Mouse (Mus musculus): Measurements from ENCODE around the gene Frmd5. TPM values are rescaled to one million over a fixed set of nuclear protein-coding genes. Genes with fewer than 3 reads are reported as not detected.

Frmd5 gene
- polyA plus RNA-seq, 1 experiment: 0.45 TPM

- Histone ChIP-seq H3K27ac (ENCODE audit: insufficient read depth, low read depth, low read length) (no peak overlapping the region), H3K4me3 (ENCODE audit: insufficient read depth, low read depth, low read length) (no peak overlapping the region)
- 74% methylated on average over 8 of the region's 8 CpGs for WGBS
Observed at GRCm38 (mm10) chr2:121600736-121601135, 206.2 kb downstream of the Frmd5 start.

GRCm38 (mm10) chr2:121598249-121598648, 208.6 kb downstream of the Frmd5 start:
- Histone ChIP-seq H3K4me3 (ENCODE audit: insufficient read depth, low read depth, low read length) (no peak overlapping the region), H3K4me1 (ENCODE audit: control insufficient read depth, insufficient read depth, low read length) (no peaks in the 10 kb centered on the region), H3K36me3 (ENCODE audit: control insufficient read depth, insufficient read depth, low read length) (no peaks in the 10 kb centered on the region), H3K27ac (ENCODE audit: insufficient read depth, low read depth, low read length) (no peak overlapping the region), H3K27me3 (replicated peaks; ENCODE audit: control insufficient read depth, insufficient read depth, low read length) (no peaks in the 10 kb centered on the region)
- no peak for TF ChIP-seq POLR2A (IDR thresholded peaks at IDR 0.05; ENCODE audit: low read depth, low read length)
- no peak for TF ChIP-seq CTCF (conservative IDR thresholded peaks at IDR 0.05; ENCODE audit: insufficient read depth, insufficient read length, low read depth, low read length)
- DNase-seq: no peak
- WGBS: 64% methylated on average over 7 of the region's 7 CpGs

More at GRCm38 (mm10) chr2:121600736-121601135, 206.2 kb downstream of the Frmd5 start:
- Histone ChIP-seq H3K36me3 (ENCODE audit: control insufficient read depth, insufficient read depth, low read length) (no peaks in the 10 kb centered on the region), H3K4me1 (ENCODE audit: control insufficient read depth, insufficient read depth, low read length) (no peaks in the 10 kb centered on the region), H3K27me3 (replicated peaks; ENCODE audit: control insufficient read depth, insufficient read depth, low read length) (no peaks in the 10 kb centered on the region)
- no peak for DNase-seq
- TF ChIP-seq POLR2A (IDR thresholded peaks at IDR 0.05; ENCODE audit: low read depth, low read length) (no peak), CTCF (conservative IDR thresholded peaks at IDR 0.05; ENCODE audit: insufficient read depth, insufficient read length, low read depth, low read length) (no peak)

DNA sequence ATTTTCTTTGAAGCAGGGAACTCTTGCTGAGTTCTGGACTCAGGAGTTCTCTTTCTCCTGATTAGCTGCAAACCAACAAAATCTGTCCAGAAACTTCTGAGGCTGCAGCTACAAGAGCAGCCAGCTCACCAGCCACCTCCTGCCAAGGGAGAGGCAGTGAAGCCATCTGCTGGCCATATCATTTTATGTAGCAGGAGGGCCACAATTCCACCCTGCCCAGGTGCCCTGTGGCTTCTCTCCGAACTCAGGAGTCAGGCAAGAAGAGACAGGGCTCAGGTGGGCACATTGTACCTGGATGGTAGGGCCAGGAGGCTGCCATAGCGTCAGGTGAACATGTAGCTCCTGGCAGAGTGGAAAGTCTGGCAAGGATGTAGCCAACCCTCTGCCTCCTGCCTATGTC, 210.3 kb downstream of the Frmd5 start:
- Histone ChIP-seq H3K4me1 (ENCODE audit: control insufficient read depth, insufficient read depth, low read length) (no peaks in the 10 kb centered on the region), H3K4me3 (ENCODE audit: insufficient read depth, low read depth, low read length) (no peak overlapping the region), H3K27me3 (replicated peaks; ENCODE audit: control insufficient read depth, insufficient read depth, low read length) (no peaks in the 10 kb centered on the region), H3K36me3 (ENCODE audit: control insufficient read depth, insufficient read depth, low read length) (no peaks in the 10 kb centered on the region), H3K27ac (ENCODE audit: insufficient read depth, low read depth, low read length) (no peak overlapping the region)
- no peak for TF ChIP-seq CTCF (conservative IDR thresholded peaks at IDR 0.05; ENCODE audit: insufficient read depth, insufficient read length, low read depth, low read length)
- no peak for TF ChIP-seq POLR2A (IDR thresholded peaks at IDR 0.05; ENCODE audit: low read depth, low read length)
- 88% methylated on average over 2 of the region's 2 CpGs for WGBS
- no peak for DNase-seq

DNA sequence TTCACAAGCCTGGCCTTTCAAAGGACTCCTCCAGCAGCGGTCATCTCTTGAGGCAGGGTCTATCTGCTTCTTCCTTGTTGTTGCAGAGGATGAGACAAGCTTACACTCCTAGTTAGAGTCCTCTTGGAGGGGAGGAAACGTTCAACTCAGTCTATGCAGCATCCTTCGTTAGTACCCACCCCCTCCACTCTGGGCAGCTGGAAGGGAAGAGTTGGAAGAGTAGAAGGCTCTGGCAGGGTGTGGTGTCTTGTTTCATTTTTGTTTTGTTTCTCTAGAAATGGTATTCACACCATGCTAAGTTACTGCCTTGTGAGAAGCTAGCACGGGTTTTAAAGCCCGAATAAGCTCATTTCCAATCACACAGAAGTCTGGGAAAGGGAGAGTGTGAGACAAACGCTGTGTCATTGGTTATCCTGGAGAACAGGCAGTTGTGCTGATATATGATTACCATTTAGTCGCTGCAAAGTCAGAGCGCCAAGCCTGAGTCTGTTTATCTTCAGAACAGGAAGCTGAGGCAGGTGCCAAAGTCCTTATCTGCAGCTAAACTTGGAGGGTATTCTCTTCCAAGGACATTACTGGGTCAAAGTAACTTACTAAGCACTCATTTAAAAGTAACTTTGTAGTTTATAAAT, 212.1 kb downstream of the Frmd5 start:
- 19% methylated on average over 8 of the region's 8 CpGs for WGBS
- no peaks in the 10 kb centered on the region for H3K27me3 ChIP-seq (replicated peaks; ENCODE audit: control insufficient read depth, insufficient read depth, low read length)
- TF ChIP-seq POLR2A (IDR thresholded peaks at IDR 0.05; ENCODE audit: low read depth, low read length) (no peak), CTCF (conservative IDR thresholded peaks at IDR 0.05; ENCODE audit: insufficient read depth, insufficient read length, low read depth, low read length) (no peak)
- H3K4me1 ChIP-seq (ENCODE audit: control insufficient read depth, insufficient read depth, low read length): no peaks in the 10 kb centered on the region
- peak; percentile 23 for DNase-seq
- H3K4me3 ChIP-seq (ENCODE audit: insufficient read depth, low read depth, low read length): no peak overlapping the region
- H3K36me3 ChIP-seq (ENCODE audit: control insufficient read depth, insufficient read depth, low read length): no peaks in the 10 kb centered on the region
- no peak overlapping the region for H3K27ac ChIP-seq (ENCODE audit: insufficient read depth, low read depth, low read length)

GRCm38 (mm10) chr2:121594131-121594530, 212.8 kb downstream of the Frmd5 start:
- Histone ChIP-seq H3K27ac (ENCODE audit: insufficient read depth, low read depth, low read length) (no peak overlapping the region), H3K27me3 (replicated peaks; ENCODE audit: control insufficient read depth, insufficient read depth, low read length) (no peaks in the 10 kb centered on the region), H3K4me3 (ENCODE audit: insufficient read depth, low read depth, low read length) (no peak overlapping the region), H3K36me3 (ENCODE audit: control insufficient read depth, insufficient read depth, low read length) (no peaks in the 10 kb centered on the region), H3K4me1 (ENCODE audit: control insufficient read depth, insufficient read depth, low read length) (no peaks in the 10 kb centered on the region)
- TF ChIP-seq CTCF (conservative IDR thresholded peaks at IDR 0.05; ENCODE audit: insufficient read depth, insufficient read length, low read depth, low read length): no peak
- TF ChIP-seq POLR2A (IDR thresholded peaks at IDR 0.05; ENCODE audit: low read depth, low read length): no peak
- WGBS: 72% methylated on average over 3 of the region's 3 CpGs
- no peak for DNase-seq

DNA sequence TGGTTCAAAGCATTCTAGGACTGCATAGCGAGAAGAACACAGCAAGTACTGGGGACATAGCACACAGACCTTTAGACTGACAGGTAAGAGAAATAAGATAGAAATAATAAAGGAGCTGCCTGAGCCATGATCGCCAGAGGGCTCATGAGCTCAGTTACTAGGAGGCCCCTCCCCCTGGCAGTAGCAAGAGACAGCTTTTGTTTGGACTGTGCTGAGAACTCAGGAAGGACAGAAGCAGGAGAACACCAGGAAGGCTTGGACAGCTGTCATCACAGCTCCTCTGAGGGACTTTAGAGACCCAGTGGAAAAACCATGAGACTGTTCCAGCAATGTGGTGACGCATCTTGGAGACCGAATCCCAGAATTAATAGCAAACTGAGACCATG, 218.6 kb downstream of the Frmd5 start:
- no peaks in the 10 kb centered on the region for H3K36me3 ChIP-seq (ENCODE audit: control insufficient read depth, insufficient read depth, low read length)
- TF ChIP-seq POLR2A (IDR thresholded peaks at IDR 0.05; ENCODE audit: low read depth, low read length) (no peak), CTCF (conservative IDR thresholded peaks at IDR 0.05; ENCODE audit: insufficient read depth, insufficient read length, low read depth, low read length) (no peak)
- no peak overlapping the region for H3K27ac ChIP-seq (ENCODE audit: insufficient read depth, low read depth, low read length)
- H3K4me1 ChIP-seq (ENCODE audit: control insufficient read depth, insufficient read depth, low read length): no peaks in the 10 kb centered on the region
- 45% methylated on average over 4 of the region's 4 CpGs for WGBS
- H3K4me3 ChIP-seq (ENCODE audit: insufficient read depth, low read depth, low read length): no peak overlapping the region
- H3K27me3 ChIP-seq (replicated peaks; ENCODE audit: control insufficient read depth, insufficient read depth, low read length): no peaks in the 10 kb centered on the region
- peak; percentile 21 for DNase-seq

DNA sequence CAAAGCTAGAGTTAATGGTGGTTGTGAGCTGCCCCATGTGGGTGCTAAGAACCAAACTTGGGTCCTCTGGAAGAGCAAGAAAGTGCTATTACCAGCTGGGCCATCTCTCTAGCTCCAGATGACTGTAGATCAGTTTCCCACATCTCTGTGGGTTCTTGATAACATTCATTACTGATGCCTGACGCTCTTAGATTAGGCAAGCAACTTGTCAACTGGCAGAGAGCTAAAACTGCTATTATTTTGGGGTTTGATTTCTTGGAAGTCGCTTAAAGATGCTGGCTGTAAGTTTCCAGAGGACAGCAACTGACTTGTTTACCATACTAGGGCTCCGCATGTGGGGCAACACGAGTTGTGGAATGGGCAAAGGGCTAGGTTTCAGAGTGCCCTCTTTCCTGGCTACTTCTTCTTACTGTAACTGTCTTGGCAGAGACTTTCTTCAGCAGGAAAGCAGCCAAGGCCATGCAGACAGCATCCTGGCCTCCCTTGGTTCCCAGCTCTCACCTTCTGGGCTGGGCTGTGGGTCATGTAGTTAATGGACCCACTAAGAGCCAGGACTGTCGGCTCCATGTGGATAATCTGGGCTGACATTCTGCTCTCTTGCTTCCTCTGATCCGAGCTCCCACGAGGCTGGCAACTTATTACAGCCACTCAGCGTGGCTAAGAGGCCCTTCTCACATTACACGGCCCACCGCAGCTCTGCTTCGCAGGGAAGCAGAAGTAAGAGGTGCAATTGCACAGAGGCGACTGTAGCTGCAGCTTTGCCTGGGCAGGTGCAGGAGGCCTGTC, 219.2 kb downstream of the Frmd5 start:
- DNase-seq: no peak
- Histone ChIP-seq H3K36me3 (ENCODE audit: control insufficient read depth, insufficient read depth, low read length) (no peaks in the 10 kb centered on the region), H3K4me3 (ENCODE audit: insufficient read depth, low read depth, low read length) (no peak overlapping the region), H3K27me3 (replicated peaks; ENCODE audit: control insufficient read depth, insufficient read depth, low read length) (no peaks in the 10 kb centered on the region), H3K4me1 (ENCODE audit: control insufficient read depth, insufficient read depth, low read length) (no peaks in the 10 kb centered on the region), H3K27ac (ENCODE audit: insufficient read depth, low read depth, low read length) (no peak overlapping the region)
- TF ChIP-seq CTCF (conservative IDR thresholded peaks at IDR 0.05; ENCODE audit: insufficient read depth, insufficient read length, low read depth, low read length): no peak
- no peak for TF ChIP-seq POLR2A (IDR thresholded peaks at IDR 0.05; ENCODE audit: low read depth, low read length)
- 42% methylated on average over 12 of the region's 12 CpGs for WGBS
